Mouse (Mus musculus) G1E (cell line): ENCODE data around the gene Vav3. TPM values are rescaled to one million over a fixed set of nuclear protein-coding genes. Genes with fewer than 3 reads are reported as not detected.

Experiments used
- ATAC-seq: 2 replicates; pipeline ENCODE4 v1.8.0; 2016; ENCODE audit warnings: mild to moderate bottlenecking; ENCODE audit not compliant: insufficient number of reproducible peaks, poor library complexity, low FRiP score, severe bottlenecking; ENCODE audit errors: extremely low read depth
- DNase-seq: peaks from one replicate; pipeline ENCODE4 v3.0.0; 2012; ENCODE audit warnings: low spot score
- H3K27me3 ChIP-seq: 2 replicates; pipeline ENCODE4 v1.6.1; 2012; ENCODE audit warnings: mild to moderate bottlenecking, low read length, inconsistent platforms; ENCODE audit not compliant: insufficient read depth
- H3K36me3 ChIP-seq: replicated peaks from 2 replicates; pipeline ENCODE3; 2012; ENCODE audit warnings: mild to moderate bottlenecking, inconsistent platforms
- H3K4me1 ChIP-seq: 2 replicates; pipeline ENCODE4 v1.6.1; 2012; ENCODE audit warnings: low read depth, low read length, inconsistent platforms, mixed read lengths; ENCODE audit not compliant: insufficient read depth
- H3K4me3 ChIP-seq: 2 replicates; pipeline ENCODE4 v1.5.1; 2012; ENCODE audit warnings: low read depth, mild to moderate bottlenecking, inconsistent platforms, low read length, moderate library complexity, mixed read lengths
- H3K9me3 ChIP-seq: replicated peaks from 2 replicates; pipeline ENCODE4 v1.6.1; 2012; ENCODE audit warnings: inconsistent platforms
- CTCF ChIP-seq: IDR thresholded peaks from 2 replicates; pipeline ENCODE4 v1.5.1; 2012; ENCODE audit warnings: low read depth, low read length, inconsistent platforms, mixed read lengths
- GATA1 ChIP-seq: IDR thresholded peaks from 2 replicates; pipeline ENCODE4 v1.6.1; 2012; ENCODE audit warnings: borderline replicate concordance, low read length, inconsistent platforms, mixed read lengths
- GATA2 ChIP-seq: IDR thresholded peaks from 2 replicates; pipeline ENCODE4 v1.6.1; 2012; ENCODE audit warnings: low read depth, low read length, inconsistent platforms, borderline replicate concordance
- POLR2AphosphoS5 ChIP-seq: IDR thresholded peaks from 2 replicates; pipeline ENCODE4 v1.6.1; 2012; ENCODE audit warnings: low read depth, low read length, inconsistent platforms; ENCODE audit not compliant: insufficient replicate concordance
- TAL1 ChIP-seq: conservative IDR thresholded peaks from 2 replicates; pipeline ENCODE4 v1.6.1; 2012; ENCODE audit warnings: low read depth, low read length, inconsistent platforms, mixed read lengths
- polyA plus RNA-seq: library from polyadenylated mRNA; stranded (reverse); fragments of >175 nt; gene quantifications from 2 replicates; pipeline ENCODE4 v1.2.3, GENCODE M21; 2012
- total RNA-seq, 2 experiments: library from RNA; stranded (forward) in 1 of 2; stranded (reverse) in 1 of 2; fragments of 200-1000 nt in 1 of 2; fragments of >200 nt in 1 of 2; fragmentation: Nextera tagmentation in 1 of 2; gene quantifications; 2 replicates each; pipeline ENCODE4 v1.2.3; 2014 to 2017

Gene Vav3
- total and polyA plus RNA-seq, 3 experiments, result 0.05 TPM; not detected in 2

DNA sequence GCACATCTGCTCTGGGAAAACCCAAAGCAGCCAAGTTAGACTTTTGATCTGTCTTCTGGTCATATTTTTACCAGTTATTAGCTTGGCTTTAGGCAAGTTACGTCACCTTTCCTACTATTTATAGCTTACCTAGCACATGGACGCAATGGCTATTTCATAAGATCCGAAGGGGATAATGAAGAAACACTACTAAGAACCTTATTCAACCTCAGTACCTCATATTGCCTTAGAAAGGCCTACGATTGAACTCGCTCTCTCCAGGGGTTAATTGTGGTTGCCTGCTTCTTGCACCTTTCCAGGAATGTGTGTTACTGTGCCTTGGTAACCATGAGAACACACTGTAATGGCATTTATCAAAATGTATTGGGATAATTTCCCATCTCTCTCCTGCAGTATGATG lies 61.1 kb downstream of the Vav3 start:
- no peak for ATAC-seq
- no peak overlapping the region for H3K4me3 ChIP-seq

DNA sequence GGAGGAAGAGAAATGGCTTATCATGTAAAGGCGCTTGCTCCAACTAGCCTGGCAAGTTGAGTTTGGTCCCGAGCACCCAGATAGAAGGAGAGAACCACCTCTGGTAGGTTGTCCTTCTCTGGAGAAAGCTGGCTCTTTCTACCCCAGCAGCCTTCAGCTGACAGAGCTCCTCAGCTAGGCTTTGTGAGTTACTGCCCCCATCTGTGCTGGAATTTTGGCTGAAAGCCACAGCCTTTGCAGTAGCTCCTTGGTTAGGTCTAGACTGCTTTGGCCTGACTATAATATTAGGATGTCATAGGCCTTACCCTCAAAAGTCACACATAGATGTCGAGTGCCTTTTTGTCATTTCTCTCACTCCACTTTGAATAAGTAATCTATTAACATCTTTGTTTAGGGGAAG lies 70.8 kb downstream of the Vav3 start:
- DNase-seq (no peak), ATAC-seq (no peak)
- Histone ChIP-seq H3K27me3 (no peaks in the 10 kb centered on the region), H3K4me3 (no peak overlapping the region), H3K9me3 (peaks cover 9% of the 10 kb centered on the region), H3K4me1 (no peaks in the 10 kb centered on the region), H3K36me3 (no peaks in the 10 kb centered on the region)
- TF ChIP-seq GATA2, result no peak
- TF ChIP-seq GATA1, result no peak
- TF ChIP-seq TAL1, result no peak
- no peak for TF ChIP-seq CTCF
- TF ChIP-seq POLR2AphosphoS5, result no peak

More for the DNA sequence above, 61.1 kb downstream of the Vav3 start:
- no peaks in the 10 kb centered on the region for H3K4me1 ChIP-seq
- no peak for DNase-seq
- TF ChIP-seq GATA2 (no peak), GATA1 (no peak), TAL1 (no peak), CTCF (no peak), POLR2AphosphoS5 (no peak)
- H3K36me3 ChIP-seq, result no peaks in the 10 kb centered on the region
- peaks cover 14% of the 10 kb centered on the region for H3K9me3 ChIP-seq
- H3K27me3 ChIP-seq, result no peaks in the 10 kb centered on the region

DNA sequence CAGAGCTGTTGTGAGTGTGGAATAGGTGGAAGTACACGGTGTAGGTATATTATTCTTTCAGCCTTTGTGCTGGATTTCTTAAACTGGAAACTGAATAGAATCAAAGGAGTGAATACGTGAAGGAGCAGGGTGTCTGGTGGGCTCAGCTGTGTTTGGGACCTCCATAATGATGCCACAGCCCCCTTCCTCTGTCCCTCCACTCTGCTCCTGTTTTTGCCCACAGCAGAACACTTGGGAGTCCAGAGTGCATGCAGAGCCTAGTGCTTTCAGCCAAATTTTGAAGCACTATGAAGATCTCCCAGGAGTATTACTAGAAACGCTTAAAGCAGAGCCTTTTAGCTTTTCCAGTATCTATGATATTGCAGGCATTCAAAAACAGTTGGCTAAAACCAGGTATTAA lies 80.0 kb downstream of the Vav3 start:
- ATAC-seq (no peak), DNase-seq (no peak)
- Histone ChIP-seq H3K4me1 (no peaks in the 10 kb centered on the region), H3K9me3 (peaks cover 12% of the 10 kb centered on the region), H3K36me3 (no peaks in the 10 kb centered on the region), H3K4me3 (no peak overlapping the region), H3K27me3 (no peaks in the 10 kb centered on the region)
- TF ChIP-seq POLR2AphosphoS5, result no peak
- TF ChIP-seq GATA1, result no peak
- TF ChIP-seq CTCF, result no peak
- TF ChIP-seq TAL1, result no peak
- TF ChIP-seq GATA2, result no peak

DNA sequence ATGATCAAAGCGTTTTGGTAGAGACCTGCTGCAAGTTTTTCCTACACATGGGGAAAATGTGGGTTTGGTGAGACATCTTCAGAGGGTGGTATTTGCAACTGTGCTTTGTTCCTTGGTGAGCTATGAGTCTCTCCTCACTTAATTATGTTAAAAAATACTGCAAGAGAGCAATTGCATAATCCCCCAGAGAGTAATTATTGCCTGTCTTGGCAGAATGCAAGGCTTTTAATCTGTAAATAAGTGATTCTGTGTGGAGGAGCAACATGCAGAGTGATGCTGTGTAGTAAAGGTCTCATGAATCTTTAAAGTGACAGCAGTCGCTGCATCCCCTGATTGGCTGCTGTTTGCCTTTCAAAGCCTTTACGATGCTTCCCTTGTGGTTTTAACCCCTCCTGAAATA lies 80.6 kb downstream of the Vav3 start:
- Histone ChIP-seq H3K9me3 (peaks cover 16% of the 10 kb centered on the region), H3K4me1 (no peaks in the 10 kb centered on the region), H3K27me3 (no peaks in the 10 kb centered on the region), H3K36me3 (no peaks in the 10 kb centered on the region), H3K4me3 (no peak overlapping the region)
- ATAC-seq (no peak), DNase-seq (no peak)
- TF ChIP-seq CTCF (no peak), POLR2AphosphoS5 (no peak), GATA1 (no peak), GATA2 (no peak), TAL1 (no peak)

DNA sequence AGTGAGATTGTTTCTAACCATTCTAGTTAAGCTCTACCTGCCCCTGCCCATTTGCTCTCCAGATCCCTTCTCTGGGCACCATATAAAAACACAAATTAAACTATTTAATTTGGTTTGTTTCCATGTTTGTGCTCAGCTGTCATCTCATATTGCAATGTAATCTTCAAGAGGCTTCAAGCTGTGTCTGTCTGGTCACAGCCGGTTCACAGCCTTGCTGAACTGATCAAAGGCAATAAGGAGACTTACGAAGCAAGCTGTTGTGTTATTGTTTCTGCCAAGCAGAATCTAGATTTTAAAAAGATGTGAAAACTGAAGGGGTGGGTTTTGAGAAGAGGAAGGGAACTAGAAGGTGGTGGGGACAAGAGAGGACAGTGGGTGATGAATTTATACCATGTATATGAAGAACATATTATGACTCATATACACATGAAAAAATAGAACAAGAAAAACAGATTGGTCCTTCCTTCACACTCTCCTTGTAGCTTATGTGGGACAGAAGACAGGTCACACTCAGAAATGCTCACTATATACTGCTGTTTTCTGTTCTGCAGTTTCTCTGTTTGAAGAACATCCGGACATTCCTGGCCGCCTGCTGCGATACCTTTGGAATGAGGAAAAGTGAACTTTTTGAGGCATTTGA lies 83.1 kb downstream of the Vav3 start:
- Histone ChIP-seq H3K9me3 (peaks cover 25% of the 10 kb centered on the region), H3K4me3 (no peak overlapping the region), H3K27me3 (no peaks in the 10 kb centered on the region), H3K4me1 (no peaks in the 10 kb centered on the region), H3K36me3 (no peaks in the 10 kb centered on the region)
- DNase-seq, result no peak
- no peak for ATAC-seq
- TF ChIP-seq GATA1 (no peak), POLR2AphosphoS5 (no peak), GATA2 (no peak), TAL1 (no peak), CTCF (no peak)

DNA sequence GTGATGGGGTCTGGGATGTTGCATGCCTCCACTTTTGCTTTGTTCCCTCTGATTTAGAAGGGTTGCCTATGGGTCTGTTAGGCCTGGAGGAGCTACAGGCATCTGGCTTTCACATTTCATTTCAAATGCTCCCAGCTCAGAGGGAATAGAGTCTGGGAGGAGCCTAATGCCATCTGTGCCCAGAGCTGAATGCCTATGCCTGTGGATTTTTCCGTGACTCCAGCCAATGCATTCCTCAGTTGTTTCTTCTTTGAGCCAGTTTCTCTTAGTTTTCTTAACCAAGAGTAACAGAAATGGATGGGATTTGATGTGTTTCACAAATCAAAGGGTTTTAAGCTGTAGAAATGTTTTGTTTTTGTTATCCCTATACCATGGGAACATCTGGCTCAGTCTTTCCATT lies 90.8 kb downstream of the Vav3 start:
- H3K4me1 ChIP-seq, result no peaks in the 10 kb centered on the region
- ATAC-seq, result no peak
- H3K4me3 ChIP-seq, result no peak overlapping the region

More for the DNA sequence above, 90.8 kb downstream of the Vav3 start:
- TF ChIP-seq GATA1 (no peak), TAL1 (no peak), GATA2 (no peak), POLR2AphosphoS5 (no peak), CTCF (no peak)
- Histone ChIP-seq H3K27me3 (no peaks in the 10 kb centered on the region), H3K9me3 (peaks cover 42% of the 10 kb centered on the region), H3K36me3 (no peaks in the 10 kb centered on the region)
- no peak for DNase-seq
